Mouse (Mus musculus): ENCODE results near the gene Cc2d1b.

Cc2d1b gene

GRCm38 (mm10) chr4:108638752-108639151 is 19.0 kb downstream of the Cc2d1b start:
- no peak for DNase-seq (ENCODE audit: low spot score)

DNA sequence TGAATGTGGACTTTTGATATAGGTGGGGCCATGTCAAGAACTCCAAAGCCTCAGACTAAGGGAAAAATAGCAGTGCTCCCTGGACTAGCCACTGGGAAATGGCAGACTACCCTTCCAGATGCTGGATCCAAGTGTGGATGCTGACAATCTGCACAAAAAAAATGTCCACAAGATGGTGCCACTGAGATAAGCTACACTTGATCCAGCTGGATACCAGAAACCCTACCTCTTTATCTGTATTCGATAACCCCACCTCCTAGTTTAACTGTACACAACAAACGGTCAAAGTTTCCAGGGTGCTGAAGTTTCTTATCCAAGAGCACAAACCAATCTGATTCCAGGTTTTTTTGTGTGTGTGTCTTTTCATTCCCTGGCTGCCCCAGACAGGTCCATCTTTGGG is 44.7 kb downstream of the Cc2d1b start:
- DNase-seq (ENCODE audit: low spot score) = no peak
